Mouse (Mus musculus): ENCODE measurements around the gene 1700022I11Rik.
A peak's percentile ranks its signal among the peaks of the same experiment; 100 is the strongest.
"Not testable (repeated sequence)": the region's sequence is repeated elsewhere in the genome, so short reads cannot be mapped to it uniquely, and the experiment has no call there.

The 1700022I11Rik gene

GRCm38 (mm10) chr4:42952563-42952962 lies 16.8 kb upstream of the 1700022I11Rik start:
- no peak for DNase-seq

GRCm38 (mm10) chr4:42953435-42954094 lies 15.8 kb upstream of the 1700022I11Rik start:
- peak; percentile 35 for DNase-seq

GRCm38 (mm10) chr4:42954297-42954696 lies 15.1 kb upstream of the 1700022I11Rik start:
- peak; percentile 87 for DNase-seq

GRCm38 (mm10) chr4:42955200-42955599 lies 14.2 kb upstream of the 1700022I11Rik start:
- DNase-seq = no peak

- no peak for DNase-seq
Measured at GRCm38 (mm10) chr4:42956581-42956980, 12.8 kb upstream of the 1700022I11Rik start.

- no peak for DNase-seq
Measured at GRCm38 (mm10) chr4:42957306-42957705, 12.1 kb upstream of the 1700022I11Rik start.

- DNase-seq = no peak
Measured at GRCm38 (mm10) chr4:42957979-42958378, 11.4 kb upstream of the 1700022I11Rik start.

GRCm38 (mm10) chr4:42958942-42959341 lies 10.5 kb upstream of the 1700022I11Rik start:
- no peak for DNase-seq

GRCm38 (mm10) chr4:42959382-42959781 lies 10.0 kb upstream of the 1700022I11Rik start:
- no peak for DNase-seq

- DNase-seq = peak; percentile 75
Measured at GRCm38 (mm10) chr4:42961592-42961991, 7.8 kb upstream of the 1700022I11Rik start.

GRCm38 (mm10) chr4:42963480-42963879 lies 5.9 kb upstream of the 1700022I11Rik start:
- DNase-seq = peak; percentile 22

GRCm38 (mm10) chr4:42965039-42965719 lies 4.2 kb upstream of the 1700022I11Rik start:
- DNase-seq = peak; percentile 56

GRCm38 (mm10) chr4:42972952-42973351 lies 3.5 kb downstream of the 1700022I11Rik start:
- DNase-seq = no peak

GRCm38 (mm10) chr4:42973868-42974267 lies 4.5 kb downstream of the 1700022I11Rik start:
- no peak for DNase-seq

- DNase-seq = no peak
Measured at GRCm38 (mm10) chr4:42978062-42978461, 8.7 kb downstream of the 1700022I11Rik start.

- not testable (repeated sequence) for DNase-seq
Measured at GRCm38 (mm10) chr4:42980467-42980866, 11.1 kb downstream of the 1700022I11Rik start.

GRCm38 (mm10) chr4:42988296-42988695 lies 18.9 kb downstream of the 1700022I11Rik start:
- DNase-seq = no peak

GRCm38 (mm10) chr4:42998022-42998421 lies 28.6 kb downstream of the 1700022I11Rik start:
- DNase-seq = no peak

- peak; percentile 86 for DNase-seq
Measured at GRCm38 (mm10) chr4:42999451-43000140, 30.2 kb downstream of the 1700022I11Rik start.

- DNase-seq = peak; percentile 99
Measured at GRCm38 (mm10) chr4:43000141-43000986, 31.0 kb downstream of the 1700022I11Rik start, which contains the start of gene Vcp. Gene Vcp (minus strand): TSS chr4:43000507.

GRCm38 (mm10) chr4:43001272-43001671 lies 31.9 kb downstream of the 1700022I11Rik start:
- DNase-seq = no peak

- peak; percentile 33 for DNase-seq
Measured at GRCm38 (mm10) chr4:43002756-43003439, 33.5 kb downstream of the 1700022I11Rik start.
